Mouse (Mus musculus): ENCODE data around the gene Sh3rf1.

- TF ChIP-seq POLR2A (IDR thresholded peaks at IDR 0.05; ENCODE audit: extremely low read depth, insufficient read depth, low read length), result no peak
- TF ChIP-seq CTCF (IDR thresholded peaks at IDR 0.05; ENCODE audit: extremely low read depth, insufficient read depth, low read length), result no peak
Measured at GRCm38 (mm10) chr8:61421606-61422005, 197.9 kb downstream of the Sh3rf1 start.

Measured in cortical plate, adult 2 months (tissue).